Mouse (Mus musculus): ENCODE data around the gene Il17d. TPM values are rescaled to one million over a fixed set of nuclear protein-coding genes. Genes with fewer than 3 reads are reported as not detected.

The Il17d gene
- total and polyA plus RNA-seq, 2 experiments from 2014 or later: 8.5 to 38.8 TPM

DNA sequence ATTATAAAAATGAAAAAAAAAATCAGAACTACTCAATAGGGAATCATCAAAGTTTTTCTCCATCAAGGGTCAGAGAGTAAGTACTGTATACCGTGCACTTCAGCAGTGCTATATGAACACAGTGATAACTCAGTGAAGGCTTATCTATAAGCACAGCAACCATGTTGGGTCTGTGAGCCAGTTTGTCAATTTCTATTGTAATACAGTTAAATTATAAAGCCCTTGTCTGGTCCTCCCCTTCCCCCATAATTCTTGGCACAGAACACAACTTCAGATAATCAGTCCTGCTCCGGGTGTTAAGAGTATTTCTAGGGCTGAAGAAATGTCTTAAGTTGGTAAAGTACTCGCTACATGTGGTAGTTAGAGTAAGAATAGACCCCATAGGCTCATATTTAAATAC lies 67.3 kb downstream of the Il17d start:
- WGBS: 96% methylated on average over 3 of the region's 3 CpGs
- ATAC-seq: no peak
- TF ChIP-seq CTCF (IDR thresholded peaks at IDR 0.05; ENCODE audit: low read depth): no peak
- DNase-seq: no peak
- Histone ChIP-seq H3K4me2 (ENCODE audit: low read depth) (no peak overlapping the region), H3K9ac (no peak overlapping the region), H3K27me3 (ENCODE audit: insufficient read depth, low read length) (no peaks in the 10 kb centered on the region), H3K4me3 (ENCODE audit: low read depth, low read length) (no peak overlapping the region), H3K36me3 (ENCODE audit: insufficient read depth) (peaks cover 54% of the 10 kb centered on the region), H3K9me3 (ENCODE audit: low read length) (no peaks in the 10 kb centered on the region), H3K27ac (ENCODE audit: low read depth, low read length) (no peak overlapping the region), H3K4me1 (ENCODE audit: insufficient read depth) (no peaks in the 10 kb centered on the region)

Other genes with a start within 250 kb of the Il17d start
- 11.5 and 15.2 TPM in 2 replicates for gene Cryl1, start 126.2 kb upstream of the Il17d start, total RNA-seq (2014; rRNA removed)
- gene Cryl1, start 126.2 kb upstream of the Il17d start, polyA plus RNA-seq (2015; fragmentation: Nextera tagmentation; extraction: Ambion mirVana): 17.0 and 19.2 TPM in 2 replicates
- gene Ift88, start 100.7 kb upstream of the Il17d start, total RNA-seq (2014; rRNA removed): 14.8 and 20.8 TPM in 2 replicates
- 10.6 and 15.0 TPM in 2 replicates for gene Ift88, start 100.7 kb upstream of the Il17d start, polyA plus RNA-seq (2015; fragmentation: Nextera tagmentation; extraction: Ambion mirVana)
- gene Eef1akmt1, start 46.8 kb downstream of the Il17d start, total RNA-seq (2014; rRNA removed): 45.7 and 58.4 TPM in 2 replicates
- 82.9 and 84.9 TPM in 2 replicates for gene Eef1akmt1, start 46.8 kb downstream of the Il17d start, polyA plus RNA-seq (2015; fragmentation: Nextera tagmentation; extraction: Ambion mirVana)
- 18.9 and 21.2 TPM in 2 replicates for gene Xpo4, start 140.7 kb downstream of the Il17d start, total RNA-seq (2014; rRNA removed)
- 6.0 and 8.5 TPM in 2 replicates for gene Xpo4, start 140.7 kb downstream of the Il17d start, polyA plus RNA-seq (2015; fragmentation: Nextera tagmentation; extraction: Ambion mirVana)
- not detected in 2 replicates for gene Gm49361, start 221.3 kb downstream of the Il17d start, total RNA-seq (2014; rRNA removed)
- not detected in 2 replicates for gene Gm49361, start 221.3 kb downstream of the Il17d start, polyA plus RNA-seq (2015; fragmentation: Nextera tagmentation; extraction: Ambion mirVana)
- gene Lats2, start 233.6 kb downstream of the Il17d start, total RNA-seq (2014; rRNA removed): 7.8 and 259 TPM in 2 replicates
- gene Lats2, start 233.6 kb downstream of the Il17d start, polyA plus RNA-seq (2015; fragmentation: Nextera tagmentation; extraction: Ambion mirVana): 3.9 and 5.0 TPM in 2 replicates